Mouse (Mus musculus) heart, postnatal 36 days (tissue): ENCODE results near the gene Gldc. TPM values are rescaled to one million over a fixed set of nuclear protein-coding genes. Genes with fewer than 3 reads are reported as not detected.

ENCODE experiments used
- DNase-seq, 2 experiments: peaks; one replicate each; pipeline ENCODE4 v3.0.0; 2021 to 2022
- intact Hi-C: fragments of 180-260 bp; cut with DNase I; formaldehyde crosslinking; loops from one replicate; pipeline ENCODE4 v1.15.1; 2025
- total RNA-seq, 2 experiments: library from RNA; stranded (reverse); gene quantifications; 2 replicates each; pipeline ENCODE4 v1.2.3; 2021

The Gldc gene
- total RNA-seq, 2 experiments from 2014 or later, result 0.11 to 0.14 TPM

GRCm38 (mm10) chr19:30162808-30163207, 12.4 kb downstream of the Gldc start:
- intact Hi-C loops, result no loop called here
- no peak for DNase-seq

- intact Hi-C loops, result no loop called here
- no peak for DNase-seq
Observed at GRCm38 (mm10) chr19:30160021-30160420, 15.2 kb downstream of the Gldc start.

GRCm38 (mm10) chr19:30158189-30158588, 17.0 kb downstream of the Gldc start:
- no peak for DNase-seq
- intact Hi-C loops, result no loop called here

- DNase-seq, result no peak
- intact Hi-C loops, result no loop called here
Observed at GRCm38 (mm10) chr19:30157031-30157687, 18.1 kb downstream of the Gldc start.

GRCm38 (mm10) chr19:30153729-30154128, 21.5 kb downstream of the Gldc start:
- intact Hi-C loops, result no loop called here
- DNase-seq, result no peak

GRCm38 (mm10) chr19:30151290-30151689, 23.9 kb downstream of the Gldc start:
- DNase-seq, result no peak
- intact Hi-C loops, result no loop called here

DNA sequence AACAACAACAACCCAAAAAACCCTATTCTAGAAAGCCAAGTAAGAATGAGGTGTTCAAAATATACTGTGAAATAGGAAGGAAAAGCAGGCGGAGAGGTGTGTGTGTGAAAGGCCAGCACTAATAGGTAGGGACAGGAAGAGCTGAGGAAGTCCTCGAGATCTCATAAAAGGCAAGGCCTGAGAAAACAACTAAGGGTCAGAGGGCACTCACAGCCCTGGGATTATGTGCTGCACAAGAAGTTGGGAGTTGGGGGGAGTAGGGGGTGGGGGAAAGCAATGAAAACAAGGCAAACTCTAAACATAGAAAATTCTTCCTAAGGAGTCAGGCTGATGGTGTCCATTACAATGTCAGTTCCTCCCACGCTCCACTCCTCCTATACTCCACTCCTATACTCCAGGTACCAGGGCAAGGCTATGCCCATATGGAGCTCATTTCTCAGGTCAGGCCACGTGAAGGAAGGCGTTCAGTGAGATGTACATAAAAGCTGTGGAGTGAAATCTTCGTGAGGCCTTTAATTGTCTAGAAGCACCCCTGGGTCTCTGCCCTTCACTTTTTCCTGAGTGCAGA, 25.9 kb downstream of the Gldc start:
- no peak for DNase-seq
- intact Hi-C loops, result no loop called here

GRCm38 (mm10) chr19:30147306-30147705, 27.9 kb downstream of the Gldc start:
- intact Hi-C loops, result no loop called here
- no peak for DNase-seq

GRCm38 (mm10) chr19:30146761-30147160, 28.5 kb downstream of the Gldc start:
- DNase-seq, result peak; percentile 12 to 16
- intact Hi-C loops, result no loop called here

DNA sequence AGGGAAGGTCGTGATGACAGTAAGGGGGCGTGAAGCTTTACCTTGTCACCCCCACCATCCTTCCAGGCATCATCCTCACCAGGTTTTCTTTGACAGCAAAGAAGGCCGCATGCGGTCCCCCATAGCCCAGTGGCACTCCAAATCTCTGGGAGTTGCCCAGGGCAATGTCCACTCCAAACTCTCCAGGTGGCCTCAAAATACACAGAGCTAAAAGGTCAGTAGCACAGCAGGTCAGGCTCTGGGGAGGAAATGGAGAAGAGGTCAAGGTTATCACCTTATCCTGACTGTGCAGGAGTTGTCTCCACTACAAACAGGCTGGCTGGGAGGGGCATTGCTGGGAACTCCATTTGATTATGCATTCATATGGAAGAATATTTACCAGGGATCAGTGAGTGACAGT, 30.1 kb downstream of the Gldc start:
- intact Hi-C loops, result no loop called here
- no peak for DNase-seq

- intact Hi-C loops, result no loop called here
- DNase-seq, result no peak
Observed at GRCm38 (mm10) chr19:30136308-30136707, 38.9 kb downstream of the Gldc start.

- intact Hi-C loops, result loop anchor here (1.0 to 10.0 kb wide), 4 partner anchors 96 to 443 kb away; partner anchors contain the start of gene Uhrf2
- no peak for DNase-seq
Observed at GRCm38 (mm10) chr19:30128177-30128576, 47.1 kb downstream of the Gldc start.

DNA sequence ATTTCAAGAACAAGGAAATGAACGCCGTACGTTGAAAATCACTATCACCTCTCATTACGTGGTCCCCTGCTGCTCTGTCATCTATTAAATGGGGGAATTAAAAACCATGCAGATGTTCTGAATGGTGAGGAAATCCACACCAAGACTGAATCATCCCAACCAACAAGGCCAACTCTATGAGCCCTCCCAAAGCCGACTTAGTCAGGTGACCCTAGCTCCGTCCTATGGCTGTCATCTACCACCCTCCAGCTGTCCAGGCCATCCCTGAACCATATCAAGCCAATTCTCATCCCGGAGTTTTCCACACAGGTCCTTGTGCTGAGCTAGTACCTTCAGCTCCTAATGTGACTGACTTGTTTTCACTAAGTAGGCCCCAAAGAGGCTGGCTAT, 49.6 kb downstream of the Gldc start:
- no peak for DNase-seq

DNA sequence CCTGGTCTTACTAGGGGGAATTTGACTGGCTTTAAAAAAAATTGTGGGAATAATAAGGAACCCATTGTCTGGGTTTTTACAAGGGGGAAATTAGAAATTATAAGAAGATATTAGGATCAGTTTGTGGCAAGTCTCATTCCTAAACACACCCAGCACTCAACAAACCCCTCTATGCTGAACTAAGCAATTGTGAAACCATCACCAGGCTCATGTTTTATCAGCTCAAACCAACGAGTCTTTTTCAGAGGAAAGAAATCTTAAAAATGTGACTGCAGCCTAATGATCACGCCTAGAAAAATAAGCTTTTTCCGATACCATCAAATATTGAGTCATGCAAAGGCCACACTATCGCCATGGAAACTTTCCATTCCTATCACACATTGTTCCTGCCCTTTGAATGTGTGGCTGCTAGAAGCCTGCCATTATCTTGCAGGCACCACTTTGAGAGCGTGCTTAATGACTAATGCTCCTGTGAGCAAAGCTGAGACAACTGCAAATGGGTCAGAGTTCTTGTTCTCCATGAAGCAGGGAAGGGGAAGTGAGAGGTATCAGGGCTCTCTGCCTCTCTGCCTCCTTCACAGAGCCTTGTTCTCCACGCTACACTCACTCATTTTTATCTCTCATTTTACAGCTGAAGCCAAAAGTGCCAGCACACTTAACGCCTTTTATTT, 50.1 kb downstream of the Gldc start:
- intact Hi-C loops, result loop anchor here (5.0 to 10.0 kb wide), 2 partner anchors 93 to 440 kb away; partner anchors contain the start of gene Uhrf2
- no peak for DNase-seq

More for the DNA sequence above, 49.6 kb downstream of the Gldc start:
- intact Hi-C loops, result loop anchor here (5.0 to 10.0 kb wide), 2 partner anchors 93 to 441 kb away; partner anchors contain the start of gene Uhrf2

GRCm38 (mm10) chr19:30118344-30119312, 56.6 kb downstream of the Gldc start:
- intact Hi-C loops, result no loop called here

GRCm38 (mm10) chr19:30117775-30118174, 57.5 kb downstream of the Gldc start:
- DNase-seq, result no peak
- intact Hi-C loops, result no loop called here

More at GRCm38 (mm10) chr19:30118344-30119312, 56.6 kb downstream of the Gldc start:
- no peak for DNase-seq

DNA sequence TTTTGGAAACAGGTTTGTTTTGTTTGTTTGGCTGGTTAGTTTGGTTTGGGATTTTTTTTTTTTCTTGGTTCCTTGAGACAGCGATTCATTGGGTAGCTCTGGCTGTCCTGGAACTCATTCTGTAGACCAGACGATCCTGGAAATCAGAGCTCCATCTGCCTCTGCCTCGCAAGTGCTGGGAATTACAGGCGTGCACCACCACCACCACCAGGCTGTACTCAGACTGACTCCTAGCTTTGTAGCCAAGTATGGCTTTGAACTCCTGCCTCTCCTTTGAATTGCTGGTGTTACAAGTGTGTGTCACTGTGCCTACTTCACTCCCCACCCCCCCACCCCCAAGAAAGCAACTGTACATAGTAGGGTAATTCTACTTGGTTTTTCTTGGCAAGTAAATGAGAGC, 58.0 kb downstream of the Gldc start:
- intact Hi-C loops, result no loop called here

DNA sequence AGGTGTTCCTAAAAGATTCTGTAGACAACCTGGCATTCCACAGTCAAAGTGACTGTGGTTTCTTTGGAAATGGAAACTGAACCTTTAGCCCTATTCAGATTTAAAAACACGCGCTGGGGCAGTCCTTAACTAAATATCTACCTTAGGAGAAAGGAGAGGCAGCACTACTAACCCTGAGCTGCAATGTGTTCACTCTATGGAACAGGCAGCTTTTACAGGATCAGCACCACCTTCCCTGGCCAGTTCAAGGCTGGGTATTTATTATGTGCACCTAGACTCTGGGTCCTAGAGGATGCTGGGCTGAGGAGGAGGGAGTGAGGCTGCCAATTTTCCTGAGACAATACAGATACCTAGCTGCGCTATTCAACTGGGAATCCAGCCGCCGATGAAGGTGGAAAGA, 59.6 kb downstream of the Gldc start:
- DNase-seq, result no peak
- intact Hi-C loops, result no loop called here

More for the DNA sequence above, 58.0 kb downstream of the Gldc start:
- DNase-seq, result no peak

GRCm38 (mm10) chr19:30114919-30115441, 60.2 kb downstream of the Gldc start:
- intact Hi-C loops, result no loop called here
- peak; percentile 22 to 30 for DNase-seq

DNA sequence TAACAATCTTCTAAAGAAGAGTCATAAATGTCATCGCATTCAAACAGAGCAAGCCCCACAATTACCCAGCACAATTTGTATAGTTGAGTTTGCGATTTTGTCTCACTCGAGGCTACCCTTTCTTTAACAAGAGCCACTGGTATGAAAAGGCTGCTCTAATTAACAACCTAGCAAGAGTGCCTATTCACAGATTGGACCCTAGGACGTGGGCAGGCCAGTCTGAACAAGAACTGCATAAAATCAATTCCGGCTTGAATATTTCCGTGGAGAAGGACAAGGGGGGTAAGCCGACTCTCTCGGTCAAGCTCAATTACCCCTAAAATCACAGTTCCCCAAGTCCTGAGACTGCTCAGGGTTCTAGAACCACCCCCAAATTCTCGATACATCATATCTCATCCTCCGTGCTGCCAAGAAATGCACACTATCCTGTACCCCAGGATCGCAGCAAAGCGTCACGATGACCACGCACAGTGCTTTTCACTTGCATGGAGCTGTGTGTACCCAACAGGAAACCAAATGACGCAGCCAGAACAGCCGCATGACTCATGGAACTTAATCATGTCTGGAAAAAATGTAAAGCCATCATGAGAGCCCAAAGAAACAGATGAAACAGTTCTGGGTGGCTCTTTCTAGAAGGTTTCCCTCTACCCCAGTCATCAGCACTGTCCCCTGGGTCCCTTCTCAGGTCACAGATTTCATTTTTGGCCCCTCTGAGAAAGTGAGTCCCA, 62.1 kb downstream of the Gldc start:
- DNase-seq, result no peak
- intact Hi-C loops, result no loop called here
